Mouse (Mus musculus): ENCODE measurements around the gene Brf1.

DNA sequence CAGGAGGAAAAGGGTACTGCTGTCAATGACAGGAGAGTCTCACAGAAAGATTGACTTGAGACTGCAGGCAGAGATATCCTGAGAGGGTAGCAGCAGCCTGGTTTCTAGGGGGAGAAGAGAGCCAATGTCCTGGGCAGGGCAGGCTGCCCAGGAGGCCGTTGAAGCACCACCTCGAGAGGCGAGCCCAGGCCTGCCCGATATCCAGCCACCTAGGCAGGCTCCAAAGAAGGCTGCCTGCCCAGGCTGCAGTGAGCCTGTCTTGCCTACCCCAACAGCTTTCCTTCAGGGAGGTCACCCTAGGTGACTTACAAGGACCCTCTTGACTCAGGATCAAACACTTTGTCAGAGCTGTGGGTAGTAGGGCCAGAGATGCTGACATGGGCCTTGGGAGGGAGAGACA is 60.3 kb downstream of the Brf1 start:
- TF ChIP-seq POLR2A (IDR thresholded peaks at IDR 0.05; ENCODE audit: low read depth, low read length), result no peak
- TF ChIP-seq CTCF (IDR thresholded peaks at IDR 0.05; ENCODE audit: borderline replicate concordance, insufficient read depth, low read length), result no peak
